Comparison of ENCODE assay signal across 27 mouse cellular contexts in the genomic region with DNA sequence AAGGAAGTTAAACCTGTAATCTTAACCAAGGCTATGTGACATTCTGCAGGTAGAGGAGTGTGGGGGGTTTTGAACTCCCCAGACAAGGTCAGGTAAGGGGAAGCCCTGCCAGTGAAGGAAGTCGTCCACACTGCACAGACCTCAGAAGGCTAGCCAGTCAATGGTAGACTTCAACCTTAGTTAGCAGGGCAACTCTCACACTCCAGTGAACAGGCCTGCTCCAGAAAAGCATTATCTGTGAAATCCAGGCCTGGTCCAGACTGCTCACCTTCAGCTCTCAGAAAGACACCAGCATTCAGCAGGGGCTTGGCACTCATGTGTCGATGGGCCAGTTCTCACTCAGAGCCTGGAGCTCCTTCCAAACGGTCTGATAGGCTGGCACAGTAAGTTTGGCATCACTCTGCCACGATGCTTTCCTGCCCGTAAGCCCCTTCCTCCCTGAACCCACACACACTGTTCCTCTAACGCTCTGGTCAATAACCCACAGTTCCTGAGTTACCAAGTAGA. TPM values are rescaled to one million over a fixed set of nuclear protein-coding genes. Genes with fewer than 3 reads are reported as not detected.
DNase-seq lines count a peak whose midpoint lies in the region; ATAC-seq lines count a peak whose summit lies in the region.
"Had no signal": no experiment of that assay in that cellular context is flagged by ENCODE, and none has a peak within 500 bp of the region (broad histone marks: within the 10 kb centered on the region; RNA-seq: fewer than 3 reads in every experiment).

No protein-coding gene starts in this region.

- ATAC-seq in kidney, embryonic 16.5 days (ENCODE audit: low FRiP score, low TSS enrichment) = no peak
- no peak for ATAC-seq in liver, embryonic 11.5 days (replicated peaks; ENCODE audit: low FRiP score)
- no peak for ATAC-seq in midbrain, embryonic 15.5 days (replicated peaks)
- ATAC-seq: activated CD4-positive, CD25-positive, alpha-beta regulatory T cell, adult 4 months; forebrain, embryonic 15.5 days had no signal

- no peaks in the 10 kb centered on the region for H3K9me3 ChIP-seq in kidney, embryonic 16.5 days (ENCODE audit: low read length)
- H3K9me3 ChIP-seq in liver, embryonic 11.5 days (ENCODE audit: control insufficient read depth, low read length) = no peaks in the 10 kb centered on the region
- H3K9me3 ChIP-seq in midbrain, embryonic 15.5 days = no peaks in the 10 kb centered on the region
- H3K9me3 ChIP-seq: embryonic facial prominence, embryonic 10.5 days; embryonic facial prominence, embryonic 13.5 days; forebrain, embryonic 12.5 days; forebrain, embryonic 15.5 days; heart, embryonic 10.5 days; heart, embryonic 13.5 days; hindbrain, embryonic 12.5 days had no signal

- WGBS in kidney, embryonic 16.5 days = 76% methylated on average over 6 of the region's 6 CpGs
- 79% methylated on average over 6 of the region's 6 CpGs for WGBS in liver, embryonic 11.5 days
- 88% methylated on average over 6 of the region's 6 CpGs for WGBS in midbrain, embryonic 15.5 days

- H3K4me3 ChIP-seq in kidney, embryonic 16.5 days (ENCODE audit: low read length) = no peak overlapping the region
- no peak overlapping the region for H3K4me3 ChIP-seq in liver, embryonic 11.5 days (ENCODE audit: low read depth, low read length)
- no peak overlapping the region for H3K4me3 ChIP-seq in midbrain, embryonic 15.5 days
- H3K4me3 ChIP-seq: embryonic facial prominence, embryonic 10.5 days; embryonic facial prominence, embryonic 13.5 days; erythroblast, embryonic 14.5 days; forebrain, embryonic 12.5 days; forebrain, embryonic 15.5 days; heart, adult 2 months; heart, embryonic 10.5 days; heart, embryonic 13.5 days; hindbrain, embryonic 12.5 days had no signal

- H3K27ac ChIP-seq in kidney, embryonic 16.5 days (ENCODE audit: low read length) = no peak overlapping the region
- no peak overlapping the region for H3K27ac ChIP-seq in liver, embryonic 11.5 days (ENCODE audit: low read depth, low read length)
- H3K27ac ChIP-seq in midbrain, embryonic 15.5 days = no peak overlapping the region
- H3K27ac ChIP-seq: embryonic facial prominence, embryonic 10.5 days; embryonic facial prominence, embryonic 13.5 days; forebrain, embryonic 12.5 days; forebrain, embryonic 15.5 days; heart, adult 2 months; heart, embryonic 10.5 days; heart, embryonic 13.5 days; hindbrain, embryonic 12.5 days had no signal

- H3K4me1 ChIP-seq in kidney, embryonic 16.5 days (ENCODE audit: insufficient read depth, low read length) = no peaks in the 10 kb centered on the region
- no peaks in the 10 kb centered on the region for H3K4me1 ChIP-seq in liver, embryonic 11.5 days (replicated peaks; ENCODE audit: control insufficient read depth, insufficient read depth, low read length)
- peaks cover 14% of the 10 kb centered on the region for H3K4me1 ChIP-seq in midbrain, embryonic 15.5 days
- H3K4me1 ChIP-seq: heart, embryonic 13.5 days had no signal

- H3K36me3 ChIP-seq in kidney, embryonic 16.5 days (ENCODE audit: insufficient read depth, low read length) = no peaks in the 10 kb centered on the region
- no peaks in the 10 kb centered on the region for H3K36me3 ChIP-seq in liver, embryonic 11.5 days (ENCODE audit: control insufficient read depth, insufficient read depth, low read length)
- H3K36me3 ChIP-seq in midbrain, embryonic 15.5 days (replicated peaks) = no peaks in the 10 kb centered on the region
- H3K36me3 ChIP-seq: forebrain, embryonic 15.5 days had no signal

- H3K4me2 ChIP-seq in kidney, embryonic 16.5 days (replicated peaks; ENCODE audit: low read depth, low read length) = no peak overlapping the region
- H3K4me2 ChIP-seq in liver, embryonic 11.5 days = no peak overlapping the region
- H3K4me2 ChIP-seq in midbrain, embryonic 15.5 days = no peak overlapping the region
- H3K4me2 ChIP-seq: embryonic facial prominence, embryonic 13.5 days; forebrain, embryonic 12.5 days; forebrain, embryonic 15.5 days; heart, embryonic 13.5 days; hindbrain, embryonic 12.5 days had no signal

- DNase-seq in kidney, adult 11 months = peak; percentile 25
- DNase-seq in kidney, postnatal 4 days = no peak
- peak; percentile 20 to 40 for DNase-seq in kidney, adult 8-10 months
- peak; percentile 37 to 56 for DNase-seq in kidney, postnatal 25 days
- DNase-seq in liver, embryonic 11.5 days (ENCODE audit: low spot score) = no peak
- DNase-seq: adrenal gland, adult 8-10 months; adrenal gland, postnatal 25 days; cerebellum, adult 11-12 months; cerebellum, adult 8-10 months; cerebellum, postnatal 36 days; embryo, embryonic 11 days; gastrocnemius, postnatal 10 days; gastrocnemius, postnatal 36 days; heart, adult 2 months; heart, postnatal 14 days; heart, postnatal 4 days had no signal

- no peak overlapping the region for H3K9ac ChIP-seq in kidney, embryonic 16.5 days (replicated peaks; ENCODE audit: low read length)
- H3K9ac ChIP-seq in liver, embryonic 11.5 days (ENCODE audit: low read depth, low read length) = no peak overlapping the region
- no peak overlapping the region for H3K9ac ChIP-seq in midbrain, embryonic 15.5 days
- H3K9ac ChIP-seq: embryonic facial prominence, embryonic 13.5 days; forebrain, embryonic 12.5 days; forebrain, embryonic 15.5 days; heart, embryonic 13.5 days; hindbrain, embryonic 12.5 days had no signal

- H3K27me3 ChIP-seq in kidney, embryonic 16.5 days (ENCODE audit: insufficient read depth, low read length) = no peaks in the 10 kb centered on the region
- H3K27me3 ChIP-seq in liver, embryonic 11.5 days (replicated peaks; ENCODE audit: control insufficient read depth, insufficient read depth, low read length) = no peaks in the 10 kb centered on the region
- no peaks in the 10 kb centered on the region for H3K27me3 ChIP-seq in midbrain, embryonic 15.5 days (replicated peaks)
- H3K27me3 ChIP-seq: embryonic facial prominence, embryonic 13.5 days; forebrain, embryonic 12.5 days; forebrain, embryonic 15.5 days; heart, embryonic 13.5 days; hindbrain, embryonic 12.5 days had no signal

RNA-seq across cellular contexts. Expression of a gene that starts 8.3 kb away (rescaled TPM):
- polyA plus RNA-seq in kidney, embryonic 16.5 days (2015; fragmentation: Nextera tagmentation; extraction: Ambion mirVana) = 16.6 and 17.7 TPM in 2 replicates
- polyA plus RNA-seq in liver, embryonic 11.5 days (2014; fragmentation: Nextera tagmentation; extraction: Ambion mirVana) = 4.7 and 5.2 TPM in 2 replicates
- polyA plus RNA-seq in midbrain, embryonic 15.5 days (2015; fragmentation: Nextera tagmentation; extraction: Ambion mirVana) = 77.6 and 78.9 TPM in 2 replicates
- polyA plus RNA-seq: erythroblast, embryonic 14.5 days had no signal

Comparison
In these comparisons a context has a peak if more than half of its experiments do, and no peak if none do; other contexts are left out.
1. DNase-seq: peak in kidney, adult 11 months (single experiment), kidney, adult 8-10 months (2 of 2) and kidney, postnatal 25 days (2 of 2); none in kidney, postnatal 4 days (0 of 2) and liver, embryonic 11.5 days (single experiment).